In the genomic region with DNA sequence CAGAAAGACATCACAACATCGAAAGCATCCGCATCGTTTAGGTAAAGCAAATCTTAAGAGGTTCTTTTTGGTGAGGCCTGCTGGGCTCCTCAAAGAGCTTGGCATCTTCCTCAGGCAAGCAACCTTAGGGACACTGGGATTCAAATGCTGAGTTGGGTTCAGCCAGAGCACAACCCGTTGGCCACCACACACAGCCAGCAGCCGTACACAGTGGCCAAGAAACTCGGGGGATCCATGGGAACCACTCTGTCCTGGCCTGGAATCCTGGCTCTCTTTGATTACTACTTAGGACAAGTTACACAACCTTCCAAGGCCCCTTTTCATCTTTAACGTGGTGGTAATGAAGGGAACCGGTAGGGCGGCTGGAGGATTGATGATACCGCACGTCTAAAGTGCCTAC, we compare ENCODE assay signal across 15 mouse cellular contexts. TPM values are rescaled to one million over a fixed set of nuclear protein-coding genes. Genes with fewer than 3 reads are reported as not detected.
DNase-seq lines count a peak whose midpoint lies in the region; ATAC-seq lines count a peak whose summit lies in the region.
"Had no signal": no experiment of that assay in that cellular context is flagged by ENCODE, and none has a peak within 500 bp of the region (broad histone marks: within the 10 kb centered on the region; RNA-seq: fewer than 3 reads in every experiment).

No protein-coding gene starts in this region.

- DNase-seq in brain, embryonic 18.5 days (ENCODE audit: low read depth, low spot score), result peak; percentile 22
- peak; percentile 50 for DNase-seq in gastrocnemius, adult 18-20 months (ENCODE audit: low spot score)
- peak; percentile 53 to 67 for DNase-seq in layer of hippocampus, adult 8-10 months (ENCODE audit: low spot score in 2 of 2)
- no peak for DNase-seq in Muller cell, postnatal 12 days (ENCODE audit: inconsistent ontology term)
- DNase-seq in spleen, postnatal 4 days (ENCODE audit: low spot score in 2 of 2), result no peak
- DNase-seq: cerebellum, postnatal 14 days; kidney, adult 8-10 months; thymus, postnatal 36 days had no signal

- no peak overlapping the region for H3K4me3 ChIP-seq in hindbrain, embryonic 16.5 days (ENCODE audit: low read length)
- no peak overlapping the region for H3K4me3 ChIP-seq in hindbrain, embryonic 13.5 days
- H3K4me3 ChIP-seq: heart, embryonic 15.5 days; limb, embryonic 10.5 days; myocyte had no signal

- no peaks in the 10 kb centered on the region for H3K9me3 ChIP-seq in hindbrain, embryonic 16.5 days (ENCODE audit: control insufficient read depth, low read length)
- no peaks in the 10 kb centered on the region for H3K9me3 ChIP-seq in hindbrain, embryonic 13.5 days
- H3K9me3 ChIP-seq: heart, embryonic 15.5 days; limb, embryonic 10.5 days had no signal

- peak; percentile 81 for ATAC-seq in hindbrain, embryonic 16.5 days
- ATAC-seq in hindbrain, embryonic 13.5 days (ENCODE audit: low FRiP score), result no peak
- no peak for ATAC-seq in megakaryocyte-erythroid progenitor cell, adult 5-6 weeks (replicated peaks; ENCODE audit: low FRiP score, low TSS enrichment, poor library complexity, severe bottlenecking)
- ATAC-seq: lung, postnatal 0 days had no signal

- no peaks in the 10 kb centered on the region for H3K36me3 ChIP-seq in hindbrain, embryonic 16.5 days (ENCODE audit: control insufficient read depth, insufficient read depth, low read length)
- H3K36me3 ChIP-seq in hindbrain, embryonic 13.5 days, result no peaks in the 10 kb centered on the region
- H3K36me3 ChIP-seq: heart, embryonic 15.5 days; limb, embryonic 10.5 days had no signal

- H3K4me2 ChIP-seq in hindbrain, embryonic 16.5 days (ENCODE audit: low read length), result no peak overlapping the region
- no peak overlapping the region for H3K4me2 ChIP-seq in hindbrain, embryonic 13.5 days
- H3K4me2 ChIP-seq: heart, embryonic 15.5 days had no signal

- no peak overlapping the region for H3K27ac ChIP-seq in hindbrain, embryonic 16.5 days (ENCODE audit: low read depth, low read length)
- no peak overlapping the region for H3K27ac ChIP-seq in hindbrain, embryonic 13.5 days
- H3K27ac ChIP-seq: heart, embryonic 15.5 days; limb, embryonic 10.5 days had no signal

- no peak overlapping the region for H3K9ac ChIP-seq in hindbrain, embryonic 16.5 days (ENCODE audit: low read depth, low read length)
- H3K9ac ChIP-seq in hindbrain, embryonic 13.5 days, result no peak overlapping the region
- H3K9ac ChIP-seq: heart, embryonic 15.5 days had no signal

- 58% methylated on average over 11 of the region's 11 CpGs for WGBS in hindbrain, embryonic 16.5 days
- WGBS in hindbrain, embryonic 13.5 days, result 68% methylated on average over 11 of the region's 11 CpGs

- no peaks in the 10 kb centered on the region for H3K4me1 ChIP-seq in hindbrain, embryonic 16.5 days (ENCODE audit: control insufficient read depth, insufficient read depth, low read depth, low read length)
- H3K4me1 ChIP-seq in hindbrain, embryonic 13.5 days (replicated peaks), result 0 out of 2 replicates have a peak, but pooled peaks cover 2% of the 10 kb centered on the region
- H3K4me1 ChIP-seq: limb, embryonic 10.5 days had no signal

- H3K27me3 ChIP-seq in hindbrain, embryonic 16.5 days (replicated peaks; ENCODE audit: control insufficient read depth, insufficient read depth, low read length), result no peaks in the 10 kb centered on the region
- H3K27me3 ChIP-seq in hindbrain, embryonic 13.5 days, result no peaks in the 10 kb centered on the region
- H3K27me3 ChIP-seq: heart, embryonic 15.5 days had no signal

RNA-seq across cellular contexts. Expression of a gene that starts 16.1 kb away (rescaled TPM):
- 16.0 and 17.7 TPM in 2 replicates for polyA plus RNA-seq in hindbrain, embryonic 16.5 days (2015; fragmentation: Nextera tagmentation; extraction: Ambion mirVana)
- 9.1 and 12.8 TPM in 2 replicates for polyA plus RNA-seq in hindbrain, embryonic 13.5 days (2015; fragmentation: Nextera tagmentation; extraction: Ambion mirVana)
- 1 to 10 TPM; 3.0 to 5.6 TPM for total RNA-seq in gastrocnemius, adult 18-20 months (2021)
- 10 to 100 TPM; 47.7 to 56.0 (median 51.0) TPM for total RNA-seq in layer of hippocampus, adult 8-10 months (2022)
- total RNA-seq in megakaryocyte-erythroid progenitor cell, adult 5-6 weeks (2014; fragmentation: Nextera tagmentation), result 2.7 and 2.9 TPM in 2 replicates
- total RNA-seq in megakaryocyte-erythroid progenitor cell, adult 5-6 weeks (2017), result 1.6 and 2.5 TPM in 2 replicates

RNA-seq across cellular contexts. Expression of a gene that starts 58.7 kb away (rescaled TPM):
- not detected in 2 replicates for polyA plus RNA-seq in hindbrain, embryonic 16.5 days (2015; fragmentation: Nextera tagmentation; extraction: Ambion mirVana)
- not detected in 2 replicates for polyA plus RNA-seq in hindbrain, embryonic 13.5 days (2015; fragmentation: Nextera tagmentation; extraction: Ambion mirVana)
- not detected for total RNA-seq in gastrocnemius, adult 18-20 months (2021)
- not detected for total RNA-seq in layer of hippocampus, adult 8-10 months (2022)
- not detected in 2 replicates for total RNA-seq in megakaryocyte-erythroid progenitor cell, adult 5-6 weeks (2014; fragmentation: Nextera tagmentation)
- total RNA-seq in megakaryocyte-erythroid progenitor cell, adult 5-6 weeks (2017), result not detected in 2 replicates
- polyA plus RNA-seq: heart, embryonic 15.5 days; limb, embryonic 10.5 days; lung, postnatal 0 days; myocyte had no signal

Comparison
In these comparisons a context has a peak if more than half of its experiments do, and no peak if none do; other contexts are left out.
1. DNase-seq: peak in brain, embryonic 18.5 days (single experiment), gastrocnemius, adult 18-20 months (single experiment) and layer of hippocampus, adult 8-10 months (2 of 2); none in Muller cell, postnatal 12 days (single experiment) and spleen, postnatal 4 days (0 of 2).
2. RNA of a gene that starts 16.1 kb away (total RNA-seq): 47.7 to 56.0 TPM in layer of hippocampus, adult 8-10 months; 3.0 to 5.6 TPM in gastrocnemius, adult 18-20 months and 1.6 to 2.9 TPM in megakaryocyte-erythroid progenitor cell, adult 5-6 weeks; every median in the first group is over 4 times any median in the second.